Mouse (Mus musculus): Measurements from ENCODE around the gene Add3. TPM values are rescaled to one million over a fixed set of nuclear protein-coding genes. Genes with fewer than 3 reads are reported as not detected.
A peak's percentile ranks its signal among the peaks of the same experiment; 100 is the strongest.

Add3 gene
- total and polyA plus RNA-seq, 2 experiments from 2014 or later = 52.3 to 52.6 TPM

- no peak overlapping the region for H3K9ac ChIP-seq
- H3K4me1 ChIP-seq (ENCODE audit: insufficient read depth) = no peaks in the 10 kb centered on the region
- TF ChIP-seq CTCF (IDR thresholded peaks at IDR 0.05; ENCODE audit: low read depth) = no peak
- ATAC-seq (no peak), DNase-seq (no peak)
- no peak overlapping the region for H3K4me3 ChIP-seq (ENCODE audit: low read depth, low read length)
- H3K4me2 ChIP-seq (ENCODE audit: low read depth) = no peak overlapping the region
- H3K36me3 ChIP-seq (ENCODE audit: insufficient read depth) = no peaks in the 10 kb centered on the region
- no peak overlapping the region for H3K27ac ChIP-seq (ENCODE audit: low read depth, low read length)
- 53% methylated on average over 26 of the region's 26 CpGs for WGBS
- H3K9me3 ChIP-seq (ENCODE audit: low read length) = no peaks in the 10 kb centered on the region
- H3K27me3 ChIP-seq (ENCODE audit: insufficient read depth, low read length) = no peaks in the 10 kb centered on the region
Measured at GRCm38 (mm10) chr19:53105374-53106090, 34.7 kb upstream of the Add3 start.

GRCm38 (mm10) chr19:53106952-53107351 lies 33.3 kb upstream of the Add3 start:
- DNase-seq = no peak
- WGBS = 77% methylated on average over 7 of the region's 7 CpGs
- no peak for ATAC-seq

GRCm38 (mm10) chr19:53107361-53108247 lies 32.6 kb upstream of the Add3 start:
- H3K9ac ChIP-seq = no peak overlapping the region
- no peaks in the 10 kb centered on the region for H3K36me3 ChIP-seq (ENCODE audit: insufficient read depth)
- H3K27me3 ChIP-seq (ENCODE audit: insufficient read depth, low read length) = no peaks in the 10 kb centered on the region
- no peak overlapping the region for H3K4me3 ChIP-seq (ENCODE audit: low read depth, low read length)
- H3K4me2 ChIP-seq (ENCODE audit: low read depth) = no peak overlapping the region
- H3K9me3 ChIP-seq (ENCODE audit: low read length) = no peaks in the 10 kb centered on the region
- no peak for TF ChIP-seq CTCF (IDR thresholded peaks at IDR 0.05; ENCODE audit: low read depth)
- no peak for DNase-seq
- no peaks in the 10 kb centered on the region for H3K4me1 ChIP-seq (ENCODE audit: insufficient read depth)
- H3K27ac ChIP-seq (ENCODE audit: low read depth, low read length) = no peak overlapping the region
- WGBS = 80% methylated on average over 18 of the region's 18 CpGs
- no peak for ATAC-seq

More at GRCm38 (mm10) chr19:53106952-53107351, 33.3 kb upstream of the Add3 start:
- H3K36me3 ChIP-seq (ENCODE audit: insufficient read depth) = no peaks in the 10 kb centered on the region
- TF ChIP-seq CTCF (IDR thresholded peaks at IDR 0.05; ENCODE audit: low read depth) = 0 out of 2 replicates have a peak, but pooled peaks have one; percentile 5
- H3K9ac ChIP-seq = no peak overlapping the region
- H3K9me3 ChIP-seq (ENCODE audit: low read length) = no peaks in the 10 kb centered on the region
- no peaks in the 10 kb centered on the region for H3K27me3 ChIP-seq (ENCODE audit: insufficient read depth, low read length)
- H3K4me3 ChIP-seq (ENCODE audit: low read depth, low read length) = no peak overlapping the region
- no peaks in the 10 kb centered on the region for H3K4me1 ChIP-seq (ENCODE audit: insufficient read depth)
- no peak overlapping the region for H3K27ac ChIP-seq (ENCODE audit: low read depth, low read length)
- H3K4me2 ChIP-seq (ENCODE audit: low read depth) = no peak overlapping the region

DNA sequence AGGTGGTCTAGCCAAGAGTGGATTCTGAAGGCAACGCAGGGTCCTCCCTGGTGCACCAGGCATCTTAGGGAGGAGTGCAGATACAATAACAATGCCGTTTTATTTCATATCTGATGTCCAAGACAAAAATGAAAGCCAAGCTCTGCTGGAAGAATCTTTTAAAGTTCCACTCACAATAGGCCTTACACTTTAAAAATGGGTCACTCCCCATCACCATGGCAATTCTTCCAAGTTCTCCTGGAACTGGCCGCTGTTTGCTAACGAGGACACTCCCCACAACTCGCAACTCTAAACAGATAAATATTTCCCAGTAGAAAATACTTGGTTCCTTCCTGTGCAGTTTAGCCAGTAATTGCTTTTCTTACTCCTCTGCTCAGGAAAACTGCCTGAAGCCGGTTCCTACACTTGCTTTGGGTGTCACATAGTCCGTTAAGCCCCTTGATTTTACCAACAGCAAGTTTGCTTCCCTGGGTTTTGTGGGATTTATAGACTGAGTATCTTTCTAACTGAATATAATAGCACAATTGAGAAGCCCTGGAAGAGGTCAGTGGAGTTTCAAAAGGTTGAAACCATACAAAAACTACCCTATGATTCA lies 28.1 kb upstream of the Add3 start:
- Histone ChIP-seq H3K36me3 (ENCODE audit: insufficient read depth) (no peaks in the 10 kb centered on the region), H3K4me3 (ENCODE audit: low read depth, low read length) (no peak overlapping the region), H3K4me2 (ENCODE audit: low read depth) (no peak overlapping the region), H3K9me3 (ENCODE audit: low read length) (no peaks in the 10 kb centered on the region), H3K27me3 (ENCODE audit: insufficient read depth, low read length) (no peaks in the 10 kb centered on the region), H3K4me1 (ENCODE audit: insufficient read depth) (no peaks in the 10 kb centered on the region), H3K9ac (no peak overlapping the region), H3K27ac (ENCODE audit: low read depth, low read length) (no peak overlapping the region; the same call in 1 of the 2 replicates)
- DNase-seq (no peak), ATAC-seq (peak; percentile 20; the same call in 1 of the 2 replicates)
- TF ChIP-seq CTCF (IDR thresholded peaks at IDR 0.05; ENCODE audit: low read depth) = no peak
- WGBS = 22% methylated on average over 7 of the region's 7 CpGs

DNA sequence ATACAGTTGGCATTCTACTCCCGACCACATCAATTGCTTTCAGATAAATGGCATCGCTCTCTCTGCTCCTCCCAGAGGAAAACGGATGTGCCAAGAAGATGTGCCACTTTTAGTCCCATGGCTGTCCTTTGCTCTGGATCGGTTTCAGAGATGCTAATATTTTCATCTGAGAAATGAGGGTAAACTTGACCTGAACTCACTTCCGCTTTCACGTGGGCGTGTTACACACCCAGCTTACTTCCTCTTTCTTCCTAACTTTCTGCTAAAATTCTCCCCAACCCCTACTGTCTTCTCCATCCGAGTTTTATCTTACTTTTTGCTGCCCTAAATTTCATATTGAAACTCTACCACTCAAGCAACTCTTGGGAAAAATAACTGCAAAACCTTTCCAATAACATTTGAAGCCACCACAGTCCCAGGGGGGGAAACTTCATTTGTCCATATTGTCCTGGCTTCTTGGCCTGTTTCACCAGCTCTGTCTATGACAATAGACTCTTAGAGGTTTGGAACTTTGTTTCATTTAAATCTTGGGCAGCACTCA lies 20.9 kb upstream of the Add3 start:
- 87% methylated on average over 8 of the region's 8 CpGs for WGBS
- ATAC-seq (no peak), DNase-seq (no peak)
- no peak for TF ChIP-seq CTCF (IDR thresholded peaks at IDR 0.05; ENCODE audit: low read depth)
- H3K4me3 ChIP-seq (ENCODE audit: low read depth, low read length) = no peak overlapping the region
- H3K4me2 ChIP-seq (ENCODE audit: low read depth) = no peak overlapping the region
- H3K27ac ChIP-seq (ENCODE audit: low read depth, low read length) = no peak overlapping the region
- no peaks in the 10 kb centered on the region for H3K36me3 ChIP-seq (ENCODE audit: insufficient read depth)
- 0 out of 2 replicates have a peak, but pooled peaks cover 4% of the 10 kb centered on the region for H3K9me3 ChIP-seq (ENCODE audit: low read length)
- no peak overlapping the region for H3K9ac ChIP-seq
- no peaks in the 10 kb centered on the region for H3K4me1 ChIP-seq (ENCODE audit: insufficient read depth)
- no peaks in the 10 kb centered on the region for H3K27me3 ChIP-seq (ENCODE audit: insufficient read depth, low read length)

GRCm38 (mm10) chr19:53120483-53120882 lies 19.8 kb upstream of the Add3 start:
- 76% methylated on average over 3 of the region's 3 CpGs for WGBS
- H3K4me3 ChIP-seq (ENCODE audit: low read depth, low read length) = no peak overlapping the region

More at GRCm38 (mm10) chr19:53120483-53120882, 19.8 kb upstream of the Add3 start:
- DNase-seq (no peak), ATAC-seq (no peak)
- Histone ChIP-seq H3K9me3 (ENCODE audit: low read length) (0 out of 2 replicates have a peak, but pooled peaks cover 4% of the 10 kb centered on the region), H3K27ac (ENCODE audit: low read depth, low read length) (no peak overlapping the region), H3K27me3 (ENCODE audit: insufficient read depth, low read length) (no peaks in the 10 kb centered on the region), H3K4me2 (ENCODE audit: low read depth) (no peak overlapping the region), H3K4me1 (ENCODE audit: insufficient read depth) (no peaks in the 10 kb centered on the region), H3K9ac (no peak overlapping the region), H3K36me3 (ENCODE audit: insufficient read depth) (no peaks in the 10 kb centered on the region)
- TF ChIP-seq CTCF (IDR thresholded peaks at IDR 0.05; ENCODE audit: low read depth) = no peak
